Mouse (Mus musculus) forebrain, embryonic 15.5 days (tissue): Measurements from ENCODE around the gene Eef1akmt3. TPM values are rescaled to one million over a fixed set of nuclear protein-coding genes. Genes with fewer than 3 reads are reported as not detected.

Experiments used
- ATAC-seq: fragments of 200-750 bp; cut with Nextera tagmentation; replicated peaks from 2 replicates; pipeline ENCODE4 v1.8.0; 2017; ENCODE audit warnings: mild to moderate bottlenecking, moderate TSS enrichment, moderate library complexity
- H3K27ac ChIP-seq: fragments of 300-500 bp; sonication (generic); replicated peaks from 2 replicates; pipeline ENCODE4 v1.5.1; 2015; ENCODE audit warnings: mild to moderate bottlenecking, inconsistent platforms
- H3K27me3 ChIP-seq: fragments of 300-500 bp; sonication (generic); 2 replicates; pipeline ENCODE4 v1.6.1; 2015; ENCODE audit warnings: inconsistent platforms
- H3K36me3 ChIP-seq: fragments of 300-500 bp; sonication (generic); 2 replicates; pipeline ENCODE4 v1.6.1; 2015; ENCODE audit warnings: mild to moderate bottlenecking, inconsistent platforms
- H3K4me1 ChIP-seq: fragments of 300-500 bp; sonication (generic); 2 replicates; pipeline ENCODE4 v1.6.1; 2015; ENCODE audit warnings: inconsistent platforms
- H3K4me2 ChIP-seq: fragments of 300-500 bp; sonication (generic); replicated peaks from 2 replicates; pipeline ENCODE4 v1.6.1; 2015; ENCODE audit warnings: mild to moderate bottlenecking, inconsistent platforms
- H3K4me3 ChIP-seq: fragments of 300-500 bp; sonication (generic); 2 replicates; pipeline ENCODE4 v1.5.1; 2015; ENCODE audit warnings: mild to moderate bottlenecking, inconsistent platforms
- H3K9ac ChIP-seq: fragments of 300-500 bp; sonication (generic); replicated peaks from 2 replicates; pipeline ENCODE4 v1.6.1; 2015; ENCODE audit warnings: mild to moderate bottlenecking, inconsistent platforms
- H3K9me3 ChIP-seq: fragments of 300-500 bp; sonication (generic); 2 replicates; pipeline ENCODE4 v1.6.1; 2016; ENCODE audit warnings: inconsistent platforms
- WGBS: fragments of 180-500 bp; shearing (Covaris S2); methylation state at CpG from one replicate; pipeline ENCODE4 v1.1.7; 2015; ENCODE audit warnings: mixed read lengths; 5-methylcytosine and 5-hydroxymethylcytosine counted together
- polyA plus RNA-seq: library from polyadenylated mRNA; unstranded; fragments of >200 nt; fragmentation: Nextera tagmentation; extraction: Ambion mirVana; gene quantifications from 2 replicates; pipeline ENCODE4 v1.2.1, GENCODE M21; 2015

Eef1akmt3 gene
- polyA plus RNA-seq, 1 experiment from 2014 or later: 0.14 TPM

GRCm38 (mm10) chr10:127059968-127060916, 18.9 kb upstream of the Eef1akmt3 start, which contains the start of gene March9:
TSS of gene March9 (minus strand) at chr10:127060184.
- peaks cover 54% of the 10 kb centered on the region for H3K4me1 ChIP-seq
- H3K4me2 ChIP-seq: peak within 1 kb of the TSS; percentile 74
- H3K9ac ChIP-seq: peak within 1 kb of the TSS; percentile 76
- under 1% methylated on average over 65 of the region's 72 CpGs for WGBS
- H3K9me3 ChIP-seq: no peaks in the 10 kb centered on the region
- H3K27ac ChIP-seq: peak within 1 kb of the TSS; percentile 96
- peak within 1 kb of the TSS; percentile 72 for H3K4me3 ChIP-seq
- H3K36me3 ChIP-seq: peaks cover 31% of the 10 kb centered on the region
- ATAC-seq: peak; percentile 44
- H3K27me3 ChIP-seq: no peaks in the 10 kb centered on the region

DNA sequence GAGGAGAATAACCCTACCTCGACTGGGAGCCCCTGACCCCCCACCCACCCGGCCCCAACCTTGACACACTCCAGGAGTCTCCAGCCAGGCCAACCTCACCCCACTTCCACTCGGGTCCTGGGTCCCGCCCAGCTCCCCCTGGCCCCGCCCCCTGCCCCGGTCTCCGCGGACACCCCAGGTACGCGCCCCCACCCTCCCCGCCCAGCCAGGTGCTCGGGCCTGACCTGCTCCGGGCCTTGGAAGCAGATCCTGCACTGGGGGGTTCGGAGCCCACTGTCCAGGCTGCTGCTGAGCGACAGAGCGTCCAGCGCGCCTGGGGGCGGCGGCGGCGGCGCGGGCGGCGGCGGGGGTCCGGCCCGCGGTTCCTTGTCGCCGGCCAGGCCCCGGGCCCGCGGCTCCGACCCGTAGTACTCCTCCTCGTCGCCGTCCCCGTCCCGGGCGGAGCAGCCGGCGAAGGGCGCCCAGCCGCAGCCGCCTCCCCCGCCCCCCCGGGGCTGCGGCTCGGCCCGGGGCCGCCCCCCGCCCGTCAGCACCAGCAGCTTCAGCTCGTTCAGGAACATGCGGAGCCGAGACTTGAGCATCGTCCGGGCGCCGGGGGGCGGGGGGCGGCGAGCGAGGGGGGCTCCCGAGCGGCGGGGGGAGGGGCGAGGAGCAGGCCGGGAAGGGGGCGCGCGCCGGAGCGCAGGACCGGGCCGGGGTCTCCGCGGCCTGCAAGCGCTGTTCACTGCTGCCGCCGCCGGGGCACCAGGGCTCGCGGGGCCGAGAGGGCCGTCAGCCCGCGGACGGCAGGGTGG, 18.1 kb upstream of the Eef1akmt3 start:
- Histone ChIP-seq H3K27me3 (no peaks in the 10 kb centered on the region), H3K36me3 (peaks cover 31% of the 10 kb centered on the region), H3K9me3 (no peaks in the 10 kb centered on the region), H3K4me1 (peaks cover 46% of the 10 kb centered on the region), H3K9ac (peak overlapping the region; percentile 76), H3K27ac (peak overlapping the region; percentile 96), H3K4me2 (peak overlapping the region; percentile 74), H3K4me3 (peak overlapping the region; percentile 72)
- WGBS: under 1% methylated on average over 74 of the region's 92 CpGs
- no peak for ATAC-seq

DNA sequence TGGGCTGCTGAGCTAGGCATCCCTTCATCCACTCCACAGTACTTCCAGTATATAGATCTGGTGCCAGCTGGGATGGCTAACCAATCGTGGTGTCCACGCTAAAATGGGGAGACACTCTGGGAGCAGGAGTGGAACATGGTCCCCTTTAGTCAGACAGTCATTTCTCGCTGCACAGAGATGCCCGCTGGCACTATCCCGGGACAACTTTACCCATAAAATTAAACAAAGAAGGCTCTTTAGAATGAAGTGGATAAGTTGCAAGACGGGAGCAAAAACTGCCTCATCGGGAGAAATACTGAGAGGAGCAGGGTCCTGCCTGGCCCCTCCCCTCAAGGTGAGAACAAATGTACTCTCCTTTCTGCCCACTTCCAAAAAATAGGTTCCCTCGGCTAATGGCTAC, 17.4 kb upstream of the Eef1akmt3 start:
- H3K4me1 ChIP-seq: peaks cover 45% of the 10 kb centered on the region

DNA sequence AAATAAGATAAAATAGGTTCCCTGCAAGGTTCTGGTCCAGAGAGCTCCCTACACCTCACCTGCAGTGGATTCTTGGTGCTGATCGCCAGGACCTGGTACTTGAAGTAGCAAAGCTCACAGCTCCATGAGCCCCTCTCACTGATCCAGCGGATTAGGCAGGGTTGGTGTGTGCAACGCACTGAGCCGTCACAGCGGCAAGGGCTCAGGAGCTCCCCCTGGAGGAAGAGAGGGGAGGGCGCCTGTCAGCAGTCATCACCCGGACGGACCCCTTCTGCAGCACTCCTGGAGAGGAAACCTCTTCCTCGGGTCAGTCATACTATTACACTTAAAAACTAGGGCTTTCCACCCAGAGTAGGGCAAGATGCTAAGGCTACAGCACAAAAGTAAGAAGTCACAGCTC, 16.8 kb upstream of the Eef1akmt3 start:
- under 1% methylated on average over 9 of the region's 9 CpGs for WGBS
- Histone ChIP-seq H3K27ac (peak overlapping the region; percentile 47; the same call in 1 of the 2 replicates), H3K9me3 (no peaks in the 10 kb centered on the region), H3K27me3 (no peaks in the 10 kb centered on the region), H3K4me3 (peak overlapping the region; percentile 72), H3K36me3 (peaks cover 39% of the 10 kb centered on the region), H3K4me1 (peaks cover 45% of the 10 kb centered on the region), H3K9ac (peak overlapping the region; percentile 76), H3K4me2 (peak overlapping the region; percentile 74)
- peak; percentile 17; the same call in 1 of the 2 replicates for ATAC-seq

More for the DNA sequence above, 17.4 kb upstream of the Eef1akmt3 start:
- H3K9me3 ChIP-seq: no peaks in the 10 kb centered on the region
- H3K36me3 ChIP-seq: peaks cover 38% of the 10 kb centered on the region
- H3K27ac ChIP-seq: peak overlapping the region; percentile 47
- peak overlapping the region; percentile 76 for H3K9ac ChIP-seq
- peak overlapping the region; percentile 72 for H3K4me3 ChIP-seq
- no peaks in the 10 kb centered on the region for H3K27me3 ChIP-seq
- peak overlapping the region; percentile 74 for H3K4me2 ChIP-seq
- WGBS: 4% methylated on average over 8 of the region's 8 CpGs
- ATAC-seq: no peak

GRCm38 (mm10) chr10:127056490-127056889, 15.2 kb upstream of the Eef1akmt3 start:
- Histone ChIP-seq H3K9ac (no peak overlapping the region), H3K9me3 (no peaks in the 10 kb centered on the region), H3K27me3 (peaks cover 3% of the 10 kb centered on the region), H3K4me3 (no peak overlapping the region), H3K4me1 (peaks cover 33% of the 10 kb centered on the region), H3K4me2 (no peak overlapping the region), H3K36me3 (peaks cover 44% of the 10 kb centered on the region), H3K27ac (no peak overlapping the region)
- 90% methylated on average over 20 of the region's 20 CpGs for WGBS
- ATAC-seq: no peak

DNA sequence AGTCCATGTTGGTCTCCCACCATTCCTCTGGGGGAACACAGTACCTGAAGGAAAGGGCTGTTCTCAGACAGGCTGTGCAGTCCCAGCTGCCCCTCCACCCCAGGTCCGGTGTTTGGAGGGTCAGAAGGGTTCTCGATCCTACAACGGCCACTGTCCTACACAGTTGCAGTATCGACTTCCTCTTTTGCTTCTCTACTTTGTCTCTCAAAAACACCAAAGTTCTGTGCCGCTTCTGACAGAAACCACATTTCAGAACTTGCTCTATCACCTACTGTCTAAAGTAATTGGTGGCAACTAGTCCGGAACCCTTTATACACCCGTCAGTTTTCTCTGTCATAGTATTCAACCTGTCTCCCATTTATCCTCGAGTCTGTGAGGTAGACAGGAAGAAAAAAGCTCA, 14.1 kb upstream of the Eef1akmt3 start:
- Histone ChIP-seq H3K4me3 (no peak overlapping the region), H3K9ac (no peak overlapping the region), H3K27me3 (peaks cover 14% of the 10 kb centered on the region), H3K4me1 (peaks cover 22% of the 10 kb centered on the region), H3K9me3 (no peaks in the 10 kb centered on the region), H3K27ac (no peak overlapping the region), H3K4me2 (no peak overlapping the region), H3K36me3 (peaks cover 44% of the 10 kb centered on the region)
- WGBS: 91% methylated on average over 8 of the region's 8 CpGs
- no peak for ATAC-seq

- no peak overlapping the region for H3K27ac ChIP-seq
- 81% methylated on average over 4 of the region's 4 CpGs for WGBS
- H3K36me3 ChIP-seq: peaks cover 44% of the 10 kb centered on the region
These were observed 13.3 kb upstream of the Eef1akmt3 start for GRCm38 (mm10) chr10:127054646-127055045.

DNA sequence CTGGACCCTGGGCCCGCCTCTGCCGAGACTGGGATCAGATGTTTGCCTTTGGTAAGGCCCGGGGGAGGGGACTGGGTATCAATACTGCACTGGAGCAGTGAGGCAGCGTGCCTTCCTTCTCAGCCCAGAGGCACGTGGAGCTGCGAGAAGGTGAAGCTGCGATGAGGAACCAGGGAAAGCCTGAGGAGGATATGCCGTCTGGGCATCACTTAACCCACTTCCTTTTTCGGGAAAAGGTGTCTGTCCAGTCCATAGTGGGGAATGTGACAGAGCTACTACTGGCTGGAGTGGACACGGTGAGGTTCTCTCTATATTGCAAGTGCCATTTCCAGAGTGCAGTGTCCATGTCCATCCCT, 8.8 kb upstream of the Eef1akmt3 start:
- Histone ChIP-seq H3K4me1 (peaks cover 5% of the 10 kb centered on the region), H3K9ac (no peak overlapping the region), H3K9me3 (no peaks in the 10 kb centered on the region), H3K27me3 (peaks cover 41% of the 10 kb centered on the region), H3K36me3 (peaks cover 20% of the 10 kb centered on the region), H3K27ac (no peak overlapping the region), H3K4me2 (no peak overlapping the region), H3K4me3 (no peak overlapping the region)
- 18% methylated on average over 10 of the region's 10 CpGs for WGBS
- no peak for ATAC-seq

More at GRCm38 (mm10) chr10:127054646-127055045, 13.3 kb upstream of the Eef1akmt3 start:
- H3K9me3 ChIP-seq: no peaks in the 10 kb centered on the region
- no peak overlapping the region for H3K4me3 ChIP-seq
- H3K9ac ChIP-seq: no peak overlapping the region
- H3K27me3 ChIP-seq: peaks cover 21% of the 10 kb centered on the region
- ATAC-seq: no peak
- H3K4me2 ChIP-seq: no peak overlapping the region
- peaks cover 21% of the 10 kb centered on the region for H3K4me1 ChIP-seq

- H3K4me3 ChIP-seq: no peak overlapping the region
These were observed 8.2 kb upstream of the Eef1akmt3 start for GRCm38 (mm10) chr10:127049395-127050118.

GRCm38 (mm10) chr10:127048608-127049394, 7.5 kb upstream of the Eef1akmt3 start:
- H3K4me2 ChIP-seq: no peak overlapping the region
- 3% methylated on average over 35 of the region's 35 CpGs for WGBS

More at GRCm38 (mm10) chr10:127049395-127050118, 8.2 kb upstream of the Eef1akmt3 start:
- Histone ChIP-seq H3K4me2 (no peak overlapping the region), H3K4me1 (peaks cover 5% of the 10 kb centered on the region), H3K9me3 (no peaks in the 10 kb centered on the region), H3K36me3 (peaks cover 19% of the 10 kb centered on the region), H3K27ac (no peak overlapping the region), H3K27me3 (peaks cover 41% of the 10 kb centered on the region), H3K9ac (no peak overlapping the region)
- WGBS: 3% methylated on average over 29 of the region's 29 CpGs
- no peak for ATAC-seq

DNA sequence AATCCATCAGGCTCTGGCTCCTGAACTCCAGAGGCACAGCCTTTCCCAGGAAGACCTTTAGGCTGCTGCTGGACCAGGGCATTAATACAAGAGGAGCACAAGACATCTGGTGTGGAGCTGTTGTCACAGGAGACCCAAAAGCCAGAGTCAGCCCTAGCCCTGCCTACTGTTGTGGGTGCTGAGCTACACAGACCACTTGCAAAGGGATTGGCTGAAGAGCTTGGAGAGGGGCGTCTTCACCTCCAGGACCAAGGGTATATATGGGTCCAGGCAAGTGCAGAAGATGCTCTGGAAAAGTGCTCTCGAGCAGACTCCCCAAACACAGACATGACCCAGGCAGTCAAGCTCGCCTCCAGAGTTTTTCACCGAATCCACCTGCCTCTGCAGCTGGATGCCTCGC, 6.6 kb upstream of the Eef1akmt3 start, which contains the start of gene Cyp27b1:
Gene Cyp27b1, plus strand, starts transcription at position 297 of the 400 bp plus-strand sequence.
- Histone ChIP-seq H3K9ac (no peak within 1 kb of the TSS), H3K9me3 (no peaks in the 10 kb centered on the region), H3K27ac (no peak within 1 kb of the TSS), H3K4me1 (peaks cover 5% of the 10 kb centered on the region; the same call in 1 of the 2 replicates), H3K4me3 (no peak within 1 kb of the TSS), H3K36me3 (peaks cover 9% of the 10 kb centered on the region; the same call in 1 of the 2 replicates), H3K4me2 (no peak within 1 kb of the TSS), H3K27me3 (peaks cover 41% of the 10 kb centered on the region)
- WGBS: 28% methylated on average over 5 of the region's 5 CpGs
- ATAC-seq: no peak

More at GRCm38 (mm10) chr10:127048608-127049394, 7.5 kb upstream of the Eef1akmt3 start:
- Histone ChIP-seq H3K27me3 (peaks cover 41% of the 10 kb centered on the region), H3K36me3 (peaks cover 11% of the 10 kb centered on the region; the same call in 1 of the 2 replicates), H3K9me3 (no peaks in the 10 kb centered on the region), H3K4me3 (no peak overlapping the region), H3K27ac (no peak overlapping the region), H3K9ac (no peak overlapping the region), H3K4me1 (peaks cover 5% of the 10 kb centered on the region; the same call in 1 of the 2 replicates)
- ATAC-seq: no peak
